Mouse (Mus musculus) bone marrow, adult 2 months (tissue): ENCODE data around the gene Carf. TPM values are rescaled to one million over a fixed set of nuclear protein-coding genes. Genes with fewer than 3 reads are reported as not detected.
A peak's percentile ranks its signal among the peaks of the same experiment; 100 is the strongest.
"Not testable (repeated sequence)": the region's sequence is repeated elsewhere in the genome, so short reads cannot be mapped to it uniquely, and the experiment has no call there.

Source experiments
- H3K27ac ChIP-seq: fragments of 200-500 bp; 2 replicates; pipeline ENCODE4 v1.5.1; 2012; ENCODE audit warnings: low read depth, mild to moderate bottlenecking, control low read depth, inconsistent platforms, low read length; ENCODE audit not compliant: control insufficient read depth, poor library complexity, insufficient read depth
- H3K4me1 ChIP-seq: fragments of 200-500 bp; 2 replicates; pipeline ENCODE4 v1.6.1; 2011; ENCODE audit warnings: low read length; ENCODE audit not compliant: control insufficient read depth, insufficient read depth
- H3K4me3 ChIP-seq: fragments of 200-500 bp; replicated peaks from 2 replicates; pipeline ENCODE3; 2011; ENCODE audit warnings: mild to moderate bottlenecking, low read depth, low read length, control low read depth; ENCODE audit not compliant: control insufficient read depth
- CTCF ChIP-seq: fragments of 200-500 bp; IDR thresholded peaks from 2 replicates; pipeline ENCODE4 v1.5.1; 2011; ENCODE audit warnings: low read length, control low read depth; ENCODE audit not compliant: control insufficient read depth, insufficient read depth
- POLR2A ChIP-seq: fragments of 200-500 bp; IDR thresholded peaks from 2 replicates; pipeline ENCODE4 v1.6.1; 2011; ENCODE audit warnings: low read depth, mild to moderate bottlenecking, control low read depth, low read length, borderline replicate concordance; ENCODE audit not compliant: control insufficient read depth
- WGBS: fragments of 180-500 bp; shearing (Covaris S2); methylation state at CpG from one replicate; pipeline ENCODE4 v1.1.7; 2018; 5-methylcytosine and 5-hydroxymethylcytosine counted together
- polyA plus RNA-seq: library from polyadenylated mRNA; stranded (reverse); fragments of >200 nt; gene quantifications from 2 replicates; pipeline ENCODE4 v1.2.4, GENCODE M21; 2011; ENCODE audit warnings: low replicate concordance; ENCODE audit not compliant: missing spikeins, insufficient read depth, insufficient read length

Carf gene
- polyA plus RNA-seq: 1.5 and 3.6 TPM in 2 replicates

- WGBS: under 1% methylated on average over 71 of the region's 71 CpGs
- H3K4me1 ChIP-seq: no peaks in the 10 kb centered on the region
- peak within 1 kb of the TSS; percentile 69 for H3K4me3 ChIP-seq
- peak within 1 kb of the TSS; percentile 93 for H3K27ac ChIP-seq
- peak; percentile 21; the same call in 1 of the 2 replicates for TF ChIP-seq CTCF
- TF ChIP-seq POLR2A: peak; percentile 67; the same call in 1 of the 2 replicates
These were observed at the start of gene Carf, which contains the start of gene Wdr12 for GRCm38 (mm10) chr1:60098024-60098781. Gene Carf (plus strand): TSS chr1:60098247. Gene Wdr12 (minus strand): TSS chr1:60098645.

GRCm38 (mm10) chr1:60054659-60055058 is 43.4 kb upstream of the Carf start:
- Histone ChIP-seq H3K4me1 (no peaks in the 10 kb centered on the region), H3K4me3 (no peak overlapping the region), H3K27ac (no peak overlapping the region)
- WGBS: 50% methylated on average over 3 of the region's 3 CpGs
- TF ChIP-seq CTCF: no peak
- no peak for TF ChIP-seq POLR2A

GRCm38 (mm10) chr1:60056310-60056709 is 41.7 kb upstream of the Carf start:
- WGBS: 77% methylated on average over 3 of the region's 3 CpGs
- TF ChIP-seq CTCF: no peak
- TF ChIP-seq POLR2A: no peak
- Histone ChIP-seq H3K27ac (no peak overlapping the region), H3K4me3 (no peak overlapping the region), H3K4me1 (no peaks in the 10 kb centered on the region)

GRCm38 (mm10) chr1:60070725-60071124 is 27.3 kb upstream of the Carf start:
- H3K4me3 ChIP-seq, H3K4me1 ChIP-seq: not testable (repeated sequence)
- 0 out of 2 replicates have a peak overlapping the region, but pooled peaks have one; percentile 14 for H3K27ac ChIP-seq

GRCm38 (mm10) chr1:60074935-60075334 is 23.1 kb upstream of the Carf start:
- Histone ChIP-seq H3K27ac (no peak overlapping the region), H3K4me3 (no peak overlapping the region), H3K4me1 (no peaks in the 10 kb centered on the region)
- 69% methylated on average over 2 of the region's 2 CpGs for WGBS
- TF ChIP-seq CTCF (no peak), POLR2A (no peak)

- WGBS: 52% methylated on average over 3 of the region's 3 CpGs
- Histone ChIP-seq H3K4me1 (no peaks in the 10 kb centered on the region), H3K4me3 (no peak overlapping the region), H3K27ac (no peak overlapping the region)
- TF ChIP-seq POLR2A: no peak
- TF ChIP-seq CTCF: no peak
These were observed 22.5 kb upstream of the Carf start for GRCm38 (mm10) chr1:60075590-60075989.

GRCm38 (mm10) chr1:60076411-60076810 is 21.6 kb upstream of the Carf start:
- Histone ChIP-seq H3K27ac (no peak overlapping the region), H3K4me1 (no peaks in the 10 kb centered on the region), H3K4me3 (no peak overlapping the region)
- TF ChIP-seq CTCF: no peak
- 91% methylated on average over 6 of the region's 6 CpGs for WGBS

- Histone ChIP-seq H3K27ac (no peak overlapping the region), H3K4me3 (peak overlapping the region; percentile 69), H3K4me1 (no peaks in the 10 kb centered on the region)
- 2% methylated on average over 13 of the region's 13 CpGs for WGBS
- no peak for TF ChIP-seq CTCF
- no peak for TF ChIP-seq POLR2A
These were observed 1.3 kb upstream of the Carf start for GRCm38 (mm10) chr1:60096572-60097276.
